Mouse (Mus musculus): Measurements from ENCODE around the gene Chst1.
A peak's percentile ranks its signal among the peaks of the same experiment; 100 is the strongest.

The Chst1 gene

GRCm38 (mm10) chr2:92609704-92610379, 10.3 kb downstream of the Chst1 start:
- no peak for DNase-seq

GRCm38 (mm10) chr2:92613645-92614044, 14.1 kb downstream of the Chst1 start:
- no peak for DNase-seq

DNA sequence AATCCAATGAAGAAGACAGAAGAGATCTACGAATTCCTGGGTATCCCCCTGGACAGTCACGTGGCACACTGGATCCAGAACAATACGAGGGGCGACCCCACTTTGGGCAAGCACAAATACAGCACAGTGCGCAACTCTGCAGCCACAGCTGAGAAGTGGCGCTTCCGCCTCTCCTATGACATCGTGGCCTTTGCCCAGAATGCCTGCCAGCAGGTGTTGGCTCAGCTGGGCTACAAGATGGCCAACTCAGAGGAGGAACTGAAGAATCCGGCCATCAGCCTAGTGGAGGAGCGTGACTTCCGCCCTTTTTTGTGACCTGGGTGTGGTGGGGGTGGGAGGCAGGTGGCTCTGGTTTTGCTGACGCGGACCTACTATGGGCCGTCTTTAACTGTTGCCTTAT, 14.6 kb downstream of the Chst1 start:
- no peak for DNase-seq

DNA sequence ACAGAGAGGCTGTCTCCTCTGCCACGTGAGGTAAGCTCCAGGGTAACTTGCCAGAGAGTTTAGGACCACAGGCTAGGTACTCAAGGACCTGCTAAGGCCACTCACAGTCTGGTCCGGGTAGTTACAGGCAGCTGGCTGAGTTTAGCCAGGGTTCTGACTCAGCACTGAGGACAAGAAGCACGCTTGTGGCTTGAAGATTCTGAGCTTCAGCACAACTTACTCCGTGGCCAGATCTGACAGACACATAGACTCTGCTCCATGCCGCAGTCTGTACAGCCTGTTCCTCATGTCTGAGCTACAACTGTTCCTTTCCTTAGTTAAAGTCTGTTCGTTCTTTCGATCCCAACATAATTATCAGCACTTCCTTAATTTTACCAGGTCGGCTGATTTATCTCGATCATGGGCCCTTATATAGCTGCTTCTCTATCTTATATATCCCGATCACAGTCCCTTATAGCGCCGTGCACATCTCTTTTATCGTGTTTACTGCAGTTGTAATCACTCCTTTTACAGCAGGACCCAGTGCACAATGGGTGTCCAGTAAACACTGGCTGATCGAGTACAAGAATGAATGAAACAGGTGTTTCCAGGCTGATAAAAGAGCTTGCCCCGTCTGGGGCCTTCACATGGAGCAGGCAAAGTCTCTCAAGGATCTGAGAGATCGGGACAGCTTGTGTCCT, 17.7 kb downstream of the Chst1 start:
- no peak for DNase-seq

- no peak for DNase-seq
Observed at GRCm38 (mm10) chr2:92618016-92618415, 18.5 kb downstream of the Chst1 start.

DNA sequence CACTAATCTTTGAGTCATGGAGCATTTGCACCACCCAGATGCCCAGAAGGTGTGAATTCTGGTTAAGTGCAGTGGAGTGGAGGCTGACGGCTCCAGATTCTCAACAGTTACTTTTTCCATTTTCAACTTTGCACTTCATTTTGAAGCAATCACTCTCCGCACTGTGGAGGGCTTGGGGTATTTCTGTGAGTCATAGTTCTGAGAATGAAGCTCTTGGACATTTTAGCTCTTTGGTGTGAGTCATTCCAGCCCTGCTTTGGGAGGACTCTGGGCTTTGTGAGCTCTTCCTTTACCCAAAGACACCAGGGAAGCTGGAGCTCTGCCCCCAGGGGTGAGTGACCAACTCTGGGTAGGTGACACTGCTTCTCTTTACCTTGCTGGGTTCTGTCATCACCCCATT, 28.1 kb downstream of the Chst1 start:
- DNase-seq, result no peak

- no peak for DNase-seq
Observed at GRCm38 (mm10) chr2:92630799-92631198, 31.3 kb downstream of the Chst1 start.

DNA sequence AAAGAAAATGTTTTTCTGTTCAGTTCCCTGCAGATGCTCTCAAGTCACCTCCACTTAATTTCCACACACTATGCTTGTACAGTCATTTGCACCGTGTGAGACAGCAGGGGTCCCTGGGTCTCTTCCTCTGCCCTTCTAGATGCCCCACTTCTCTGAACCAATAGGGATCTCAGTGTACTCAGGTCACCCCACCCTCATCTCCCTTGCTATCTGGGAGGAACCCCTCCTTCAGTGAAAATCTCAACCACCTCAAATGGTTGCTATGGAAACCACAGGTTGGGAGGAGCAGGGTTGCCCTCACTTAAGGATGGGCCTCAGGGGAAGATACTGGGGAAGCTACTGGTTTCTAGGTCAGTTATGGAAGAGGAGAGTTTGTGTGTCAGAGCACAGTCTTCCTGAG, 32.5 kb downstream of the Chst1 start:
- no peak for DNase-seq

- no peak for DNase-seq
Observed at GRCm38 (mm10) chr2:92640555-92640954, 41.0 kb downstream of the Chst1 start.

GRCm38 (mm10) chr2:92645282-92646037, 46.0 kb downstream of the Chst1 start:
- DNase-seq, result peak; percentile 64

DNA sequence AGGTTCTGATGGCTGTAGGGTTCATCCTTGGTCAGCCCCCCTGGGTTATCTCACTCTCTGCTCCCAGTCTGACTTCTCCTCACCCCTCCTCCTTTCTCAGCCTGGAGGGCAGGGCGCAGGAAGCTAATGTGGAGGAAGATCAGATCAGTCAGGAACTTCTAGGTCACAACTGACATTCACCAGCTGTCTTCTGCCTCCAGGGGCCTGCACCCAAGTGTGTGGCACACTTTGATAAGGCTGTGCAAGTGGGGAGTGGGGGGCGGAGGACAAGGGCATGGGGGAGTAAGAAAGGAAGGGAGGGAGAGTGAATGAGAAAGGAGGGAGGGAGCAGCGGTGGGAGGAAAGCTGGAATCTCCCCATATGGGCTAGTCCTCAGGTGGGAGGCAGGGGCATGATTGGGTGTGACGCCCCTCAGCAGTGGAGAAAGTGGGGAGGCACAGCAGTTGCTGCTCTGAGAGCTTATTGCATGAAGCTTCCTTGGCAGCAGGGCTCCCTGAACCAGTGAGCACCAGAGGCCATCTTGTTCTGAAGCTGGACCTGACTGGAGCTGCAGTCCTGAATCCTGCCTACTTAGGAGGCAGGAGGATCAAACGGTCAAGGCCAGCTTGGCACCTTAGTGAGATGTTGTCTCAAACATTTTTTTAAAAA, 49.8 kb downstream of the Chst1 start:
- DNase-seq, result no peak

DNA sequence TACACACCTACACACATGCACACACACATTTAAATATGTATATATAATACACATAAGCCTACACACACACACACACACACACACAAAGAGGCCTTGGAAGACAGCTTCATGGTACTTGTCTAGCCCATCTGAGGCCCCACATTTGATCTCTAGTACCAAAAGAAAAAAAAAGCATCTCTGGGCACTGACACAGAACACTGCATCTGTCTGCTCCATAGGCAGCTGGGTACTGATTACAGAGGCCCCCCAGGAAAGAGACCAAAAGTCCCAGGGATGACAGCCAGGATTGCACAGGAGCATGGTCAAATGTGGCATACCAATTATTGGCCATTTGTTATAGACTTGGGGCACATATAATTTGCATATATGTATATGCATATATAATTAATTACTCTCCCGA, 50.9 kb downstream of the Chst1 start:
- no peak for DNase-seq

DNA sequence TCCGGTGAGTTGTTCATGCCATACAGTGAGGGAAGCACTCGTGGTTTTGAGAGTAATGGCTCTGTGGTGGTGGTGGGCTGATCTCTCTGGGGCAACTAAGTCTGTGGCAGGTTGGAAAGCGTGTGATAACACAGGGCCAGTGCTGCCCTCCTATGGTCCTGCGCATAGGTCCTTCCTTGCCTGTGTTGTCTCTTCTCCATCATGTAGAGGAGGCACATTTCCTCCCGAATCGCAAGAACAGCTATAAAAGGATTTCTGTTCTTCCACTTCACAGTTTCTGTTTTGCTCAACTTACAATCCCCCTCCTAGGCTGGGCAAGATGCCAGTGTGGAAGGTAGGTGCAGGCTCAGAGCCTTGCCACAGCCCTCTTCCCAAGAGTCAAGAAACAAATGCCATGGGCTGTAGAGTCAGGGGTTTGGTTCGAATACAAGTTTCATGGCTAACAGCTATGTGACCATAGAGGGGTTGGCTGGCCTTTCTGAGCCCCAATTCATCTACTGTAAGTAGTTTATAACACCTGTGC, 51.8 kb downstream of the Chst1 start:
- no peak for DNase-seq

DNA sequence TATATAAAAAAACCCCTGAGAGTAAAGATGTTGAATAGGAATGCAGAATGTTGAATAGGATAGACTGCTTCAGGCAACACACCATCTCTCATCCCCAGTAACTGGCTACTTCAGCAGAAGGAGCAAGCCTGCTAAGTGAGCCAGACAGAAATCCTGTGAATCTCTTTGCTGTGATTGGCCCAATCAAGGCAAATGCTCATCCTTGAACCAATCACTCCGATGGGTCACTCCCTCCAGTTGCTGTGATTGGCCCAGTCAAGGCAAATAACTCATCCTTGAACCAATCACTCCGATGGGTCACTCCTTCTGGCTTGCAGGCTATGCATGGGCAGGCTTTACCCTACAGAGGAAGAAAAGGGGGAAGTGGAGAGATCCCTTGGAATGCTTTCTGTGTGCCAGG, 57.7 kb downstream of the Chst1 start:
- no peak for DNase-seq

DNA sequence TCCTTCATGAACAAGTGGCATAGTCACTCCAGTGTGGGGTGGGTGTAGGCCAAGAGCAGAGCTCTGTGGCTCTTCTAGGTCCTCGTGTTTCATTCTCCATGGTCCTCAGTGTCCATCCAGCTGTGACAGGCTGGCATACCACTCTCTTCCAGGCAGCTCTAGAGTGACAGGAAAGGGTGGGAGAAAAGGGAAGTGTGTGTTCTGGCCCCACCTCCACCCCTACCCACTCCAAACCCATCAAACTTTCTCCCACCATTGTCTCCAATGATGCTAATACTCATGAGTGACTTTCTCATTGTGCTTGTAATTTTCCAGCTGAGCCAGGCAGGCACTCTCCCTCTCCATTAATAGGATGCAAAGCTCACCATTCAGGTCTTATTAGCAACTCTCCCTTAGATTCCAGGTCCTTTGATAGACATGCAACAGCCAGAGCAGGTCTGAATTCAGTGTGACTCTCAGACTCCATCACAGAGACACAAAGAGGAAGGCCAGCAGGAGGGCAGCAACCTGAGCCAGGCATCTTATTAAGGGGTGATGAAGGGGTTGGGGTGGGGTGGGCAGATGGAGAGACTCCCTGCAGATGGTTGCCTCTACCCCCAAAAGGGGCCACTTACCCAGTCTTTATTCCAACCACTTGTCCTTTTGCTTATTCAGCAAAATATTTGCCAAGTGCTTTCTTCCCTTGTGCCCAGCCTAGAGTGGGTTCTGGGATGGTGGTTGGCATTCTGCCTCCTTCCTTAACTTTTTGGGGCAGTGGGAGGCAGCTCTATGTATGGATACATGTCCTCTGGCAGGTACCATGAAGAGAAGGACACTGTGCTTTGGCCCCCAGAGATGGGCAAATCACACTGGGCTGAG, 59.0 kb downstream of the Chst1 start:
- DNase-seq, result no peak

DNA sequence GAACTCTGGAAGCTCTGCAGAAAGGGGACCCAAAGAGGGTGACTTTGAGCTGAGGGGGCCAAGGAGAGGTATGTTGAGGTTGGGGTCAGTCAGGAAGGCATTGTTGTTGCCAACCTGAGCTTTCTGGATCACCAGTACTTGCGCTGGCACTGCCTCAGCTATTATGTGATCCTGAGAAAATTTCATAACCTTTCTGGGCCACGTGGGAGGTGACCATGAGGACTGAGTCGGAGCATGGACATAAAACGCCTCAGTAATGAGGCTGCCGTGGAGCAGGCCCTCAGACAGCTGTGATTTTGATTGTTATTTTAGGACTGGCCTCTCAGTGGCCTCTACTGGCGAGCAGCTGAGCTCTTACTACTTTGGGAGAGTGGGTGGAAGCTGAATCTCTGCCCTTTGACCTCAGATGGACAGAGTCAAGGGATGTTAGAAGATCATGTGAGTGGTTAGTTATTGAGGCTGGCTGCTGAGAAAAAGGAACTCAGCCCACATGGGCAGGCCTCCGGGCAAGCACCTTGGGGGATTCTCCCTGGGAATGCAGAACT, 60.1 kb downstream of the Chst1 start:
- peak; percentile 35 for DNase-seq

DNA sequence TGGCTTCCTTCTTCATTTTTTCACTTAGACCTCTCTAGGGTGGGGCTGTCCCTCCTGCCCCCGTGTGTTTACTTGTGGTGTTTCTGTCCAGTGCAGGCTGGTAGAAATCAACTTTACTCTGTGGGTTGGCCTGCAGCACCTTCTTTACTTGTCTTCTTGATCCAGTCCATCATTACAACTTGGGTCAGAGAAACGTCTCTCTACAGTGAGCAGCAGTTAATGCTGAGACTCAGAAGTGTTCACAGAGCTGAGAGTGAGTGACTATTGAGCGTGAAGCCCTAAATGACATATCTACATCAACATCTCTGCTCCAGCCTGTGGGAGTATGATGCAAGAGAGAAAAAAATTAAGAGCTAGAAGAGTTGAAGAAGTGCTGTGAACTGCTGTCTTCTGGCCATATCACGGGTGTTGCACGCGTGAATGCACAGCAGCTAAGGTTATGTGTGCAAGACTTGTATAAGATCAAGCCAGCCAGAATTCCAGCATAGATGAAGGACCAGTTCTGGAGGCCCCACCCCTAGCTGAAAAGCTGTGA, 63.1 kb downstream of the Chst1 start:
- DNase-seq, result no peak

All from lung, postnatal 14 days (tissue).